Mouse (Mus musculus) left cerebral cortex, postnatal 10 days (tissue): ENCODE data around the gene Ehd1. TPM values are rescaled to one million over a fixed set of nuclear protein-coding genes. Genes with fewer than 3 reads are reported as not detected.

ENCODE experiments used
- DNase-seq, 2 experiments: peaks; one replicate each; pipeline ENCODE4 v3.0.0; 2021 to 2022; ENCODE audit warnings: low spot score in 2 of 2, mixed read lengths in 1 of 2; ENCODE audit errors: extremely low spot score in 1 of 2
- intact Hi-C: fragments of 180-260 bp; cut with DNase I; formaldehyde crosslinking; loops from one replicate; pipeline ENCODE4 v1.15.1; 2025
- microRNA-seq: library from miRNA; unstranded; fragments of <30 nt; microRNA quantifications from one replicate; pipeline ENCODE4 v1.2.0, GENCODE M21; 2022
- total RNA-seq, 2 experiments: library from RNA; stranded (reverse); gene quantifications; 2 replicates each; pipeline ENCODE4 v1.2.3; 2021

Ehd1 gene
- total RNA-seq, 2 experiments from 2014 or later, result 45.0 to 49.0 TPM

- DNase-seq, result peak in 1 of 2 experiments; percentile 92
- intact Hi-C loops, result no loop called here
These were observed 64.3 kb downstream of the Ehd1 start, which contains the start of gene Map4k2 for GRCm38 (mm10) chr19:6340524-6341452. Gene Map4k2 (plus strand): TSS chr19:6341135.

- peak in 1 of 2 experiments; percentile 16 for DNase-seq
- intact Hi-C loops, result no loop called here
These were observed 65.0 kb downstream of the Ehd1 start for GRCm38 (mm10) chr19:6341453-6342077.

- DNase-seq, result peak in 1 of 2 experiments; percentile 49
- intact Hi-C loops, result no loop called here
These were observed 65.9 kb downstream of the Ehd1 start for GRCm38 (mm10) chr19:6342276-6342933.

- intact Hi-C loops, result no loop called here
- peak in 1 of 2 experiments; percentile 47 for DNase-seq
These were observed 66.8 kb downstream of the Ehd1 start for GRCm38 (mm10) chr19:6343066-6343925.

- intact Hi-C loops, result no loop called here
- DNase-seq, result no peak
These were observed 67.5 kb downstream of the Ehd1 start for GRCm38 (mm10) chr19:6343996-6344395.

- DNase-seq, result no peak
- intact Hi-C loops, result no loop called here
These were observed 69.5 kb downstream of the Ehd1 start for GRCm38 (mm10) chr19:6346023-6346422.

- intact Hi-C loops, result no loop called here
- DNase-seq, result peak in 1 of 2 experiments; percentile 35
These were observed 70.1 kb downstream of the Ehd1 start for GRCm38 (mm10) chr19:6346661-6347060.

- intact Hi-C loops, result no loop called here
- peak in 1 of 2 experiments; percentile 13 for DNase-seq
These were observed 71.1 kb downstream of the Ehd1 start for GRCm38 (mm10) chr19:6347615-6348014.

- DNase-seq, result peak in 1 of 2 experiments; percentile 20
- intact Hi-C loops, result no loop called here
These were observed 72.2 kb downstream of the Ehd1 start for GRCm38 (mm10) chr19:6348717-6349116.

- DNase-seq, result peak in 1 of 2 experiments; percentile 82
- intact Hi-C loops, result no loop called here
These were observed 72.9 kb downstream of the Ehd1 start for GRCm38 (mm10) chr19:6349215-6349983.

Small RNA genes within 50 kb of the gene (microRNA-seq; reads per million reads assigned to microRNA genes)
- gene Mir192 (25.0 reads per million, percentile 43 among the genes with 10 or more reads in this experiment), gene Mir194-2 (28.5 reads per million, percentile 45 among the genes with 10 or more reads in this experiment), gene Mir6989 (8.3 reads per million, percentile 27 among the genes with 10 or more reads in this experiment)

Other genes with a start within 250 kb of the Ehd1 start
- 10 to 100 TPM; 39.3 to 40.2 TPM for gene Syvn1, start 230.1 kb upstream of the Ehd1 start, total RNA-seq
- 10 to 100 TPM; 43.3 to 45.3 TPM for gene Mrpl49, start 218.9 kb upstream of the Ehd1 start, total RNA-seq
- 100 to 1,000 TPM; 698 to 713 TPM for gene Fau, start 218.9 kb upstream of the Ehd1 start, total RNA-seq
- gene Znhit2, start 215.5 kb upstream of the Ehd1 start, total RNA-seq, result 10 to 100 TPM; 37.0 to 41.3 TPM
- gene Tm7sf2, start 208.4 kb upstream of the Ehd1 start, total RNA-seq, result 10 to 100 TPM; 61.5 to 63.8 TPM
- gene Vps51, start 199.5 kb upstream of the Ehd1 start, total RNA-seq, result 10 to 100 TPM; 90.8 to 94.8 TPM
- gene Tmem262, start 196.7 kb upstream of the Ehd1 start, total RNA-seq, result not detected
- gene Gm28374, start 194.5 kb upstream of the Ehd1 start, total RNA-seq, result not detected
- 10 to 100 TPM; 36.3 to 37.9 TPM for gene Zfpl1, start 191.8 kb upstream of the Ehd1 start, total RNA-seq
- gene Cdca5, start 191.7 kb upstream of the Ehd1 start, total RNA-seq, result under 1 TPM; 0.90 to 0.95 TPM
- gene AC131692.1, start 182.3 kb upstream of the Ehd1 start, total RNA-seq, result not detected
- gene Naaladl1, start 170.9 kb upstream of the Ehd1 start, total RNA-seq, result under 1 TPM; 0.13 to 0.18 TPM
- 10 to 100 TPM; 23.0 to 24.7 TPM for gene Sac3d1, start 158.1 kb upstream of the Ehd1 start, total RNA-seq
- 10 to 100 TPM; 39.1 to 41.3 TPM for gene Snx15, start 148.4 kb upstream of the Ehd1 start, total RNA-seq
- under 1 TPM in 1 of 2 experiments, not detected in 1; 0.43 TPM for gene Batf2, start 135.7 kb upstream of the Ehd1 start, total RNA-seq
- gene Arl2, start 135.2 kb upstream of the Ehd1 start, total RNA-seq, result 10 to 100 TPM; 58.2 to 59.9 TPM
- gene Majin, start 92.3 kb upstream of the Ehd1 start, total RNA-seq, result not detected
- gene Gpha2, start 50.3 kb upstream of the Ehd1 start, total RNA-seq, result not detected
- 100 to 1,000 TPM; 214 to 224 TPM for gene Ppp2r5b, start 40.9 kb upstream of the Ehd1 start, total RNA-seq
- gene Atg2a, start 35.1 kb upstream of the Ehd1 start, total RNA-seq, result 10 to 100 TPM; 32.9 to 34.9 TPM
- gene Cdc42bpg, start 29.7 kb downstream of the Ehd1 start, total RNA-seq, result 1 to 10 TPM; 2.6 to 4.8 TPM
- 10 to 100 TPM; 65.8 to 66.4 TPM for gene Men1, start 58.3 kb downstream of the Ehd1 start, total RNA-seq
- gene Map4k2, start 64.4 kb downstream of the Ehd1 start, total RNA-seq, result 10 to 100 TPM; 72.1 to 80.9 TPM
- 100 to 1,000 TPM; 178 to 194 TPM for gene Sf1, start 87.0 kb downstream of the Ehd1 start, total RNA-seq
- 10 to 100 TPM; 17.0 to 17.1 TPM for gene Pygm, start 107.7 kb downstream of the Ehd1 start, total RNA-seq
- 100 to 1,000 TPM; 179 to 190 TPM for gene Rasgrp2, start 122.6 kb downstream of the Ehd1 start, total RNA-seq
- gene Nrxn2, start 142.0 kb downstream of the Ehd1 start, total RNA-seq, result 100 to 1,000 TPM; 809 to 835 TPM